Mouse (Mus musculus) layer of hippocampus, postnatal 14 days (tissue): ENCODE measurements around the gene Rin2. TPM values are rescaled to one million over a fixed set of nuclear protein-coding genes. Genes with fewer than 3 reads are reported as not detected.

Experiments
- DNase-seq, 2 experiments: peaks; one replicate each; pipeline ENCODE4 v3.0.0; 2021 to 2022; ENCODE audit warnings: low spot score in 2 of 2, mixed read lengths in 1 of 2
- total RNA-seq, 2 experiments: library from RNA; stranded (reverse); gene quantifications; 2 replicates each; pipeline ENCODE4 v1.2.3; 2021

Rin2 gene
- total RNA-seq, 2 experiments from 2014 or later, result 29.7 to 34.3 TPM

GRCm38 (mm10) chr2:145785758-145786617, 111.0 kb downstream of the Rin2 start:
- peak; percentile 39 to 41 for DNase-seq

GRCm38 (mm10) chr2:145786618-145786932, 111.6 kb downstream of the Rin2 start:
- DNase-seq, result no peak

GRCm38 (mm10) chr2:145787486-145787885, 112.5 kb downstream of the Rin2 start:
- DNase-seq, result no peak

GRCm38 (mm10) chr2:145788562-145789346, 113.7 kb downstream of the Rin2 start:
- DNase-seq, result no peak

GRCm38 (mm10) chr2:145793702-145794101, 118.7 kb downstream of the Rin2 start:
- no peak for DNase-seq

- DNase-seq, result peak; percentile 37 to 64
Measured at GRCm38 (mm10) chr2:145794318-145794954, 119.4 kb downstream of the Rin2 start.

- no peak for DNase-seq
Measured at GRCm38 (mm10) chr2:145797851-145798250, 122.8 kb downstream of the Rin2 start.

GRCm38 (mm10) chr2:145798954-145799353, 123.9 kb downstream of the Rin2 start:
- DNase-seq, result no peak

GRCm38 (mm10) chr2:145801322-145802052, 126.5 kb downstream of the Rin2 start:
- DNase-seq, result no peak

- no peak for DNase-seq
Measured at GRCm38 (mm10) chr2:145802626-145803025, 127.6 kb downstream of the Rin2 start.

- DNase-seq, result no peak
Measured at GRCm38 (mm10) chr2:145803822-145804342, 128.9 kb downstream of the Rin2 start.

- no peak for DNase-seq
Measured at GRCm38 (mm10) chr2:145804524-145804923, 129.5 kb downstream of the Rin2 start.

GRCm38 (mm10) chr2:145807276-145807675, 132.3 kb downstream of the Rin2 start:
- DNase-seq, result no peak

GRCm38 (mm10) chr2:145808251-145808650, 133.2 kb downstream of the Rin2 start:
- DNase-seq, result no peak

GRCm38 (mm10) chr2:145808667-145809066, 133.7 kb downstream of the Rin2 start:
- no peak for DNase-seq

GRCm38 (mm10) chr2:145810676-145811075, 135.7 kb downstream of the Rin2 start:
- DNase-seq, result no peak

GRCm38 (mm10) chr2:145812818-145813217, 137.8 kb downstream of the Rin2 start:
- no peak for DNase-seq

- DNase-seq, result no peak
Measured at GRCm38 (mm10) chr2:145817195-145817594, 142.2 kb downstream of the Rin2 start.

- peak in 1 of 2 experiments; percentile 10 for DNase-seq
Measured at GRCm38 (mm10) chr2:145822013-145822782, 147.2 kb downstream of the Rin2 start.
